Mouse (Mus musculus): ENCODE measurements around the gene Ppa2. TPM values are rescaled to one million over a fixed set of nuclear protein-coding genes. Genes with fewer than 3 reads are reported as not detected.

Gene Ppa2
- polyA plus RNA-seq, 1 experiment, result 200 TPM

DNA sequence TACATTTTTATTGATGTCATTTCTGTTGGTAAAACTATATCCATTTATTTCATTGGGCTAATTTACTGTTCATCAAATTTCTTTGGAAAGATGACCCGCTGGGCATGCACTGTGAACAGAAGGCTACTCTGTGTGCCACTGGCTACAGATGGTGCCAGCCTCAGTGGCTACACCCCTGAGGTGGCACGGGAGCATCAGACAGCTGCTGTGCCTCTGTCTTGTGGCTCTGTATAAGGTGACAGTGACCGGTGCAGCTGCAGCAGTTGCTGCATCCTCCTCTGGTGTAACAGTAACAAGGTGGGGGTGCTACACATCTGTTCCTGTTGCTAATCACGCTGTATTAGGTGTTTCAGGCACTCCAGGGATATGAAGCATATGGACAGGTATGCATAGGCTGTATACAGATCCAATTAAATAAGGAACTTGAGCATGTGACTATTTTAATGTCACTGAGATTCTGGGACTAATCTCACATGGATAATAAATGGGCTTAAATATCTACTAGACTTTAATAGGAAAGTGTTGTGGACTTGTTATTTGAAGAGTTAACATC, 101.3 kb downstream of the Ppa2 start:
- no peaks in the 10 kb centered on the region for H3K36me3 ChIP-seq (ENCODE audit: control insufficient read depth, insufficient read depth, low read length)
- TF ChIP-seq POLR2A (IDR thresholded peaks at IDR 0.05; ENCODE audit: low read depth, low read length) (no peak), CTCF (conservative IDR thresholded peaks at IDR 0.05; ENCODE audit: insufficient read depth, insufficient read length, low read depth, low read length) (no peak)
- H3K4me1 ChIP-seq (ENCODE audit: control insufficient read depth, insufficient read depth, low read length), result no peaks in the 10 kb centered on the region
- 77% methylated on average over 4 of the region's 4 CpGs for WGBS
- no peak overlapping the region for H3K27ac ChIP-seq (ENCODE audit: insufficient read depth, low read depth, low read length)
- DNase-seq, result no peak
- H3K4me3 ChIP-seq (ENCODE audit: insufficient read depth, low read depth, low read length), result no peak overlapping the region
- no peaks in the 10 kb centered on the region for H3K27me3 ChIP-seq (replicated peaks; ENCODE audit: control insufficient read depth, insufficient read depth, low read length)

DNA sequence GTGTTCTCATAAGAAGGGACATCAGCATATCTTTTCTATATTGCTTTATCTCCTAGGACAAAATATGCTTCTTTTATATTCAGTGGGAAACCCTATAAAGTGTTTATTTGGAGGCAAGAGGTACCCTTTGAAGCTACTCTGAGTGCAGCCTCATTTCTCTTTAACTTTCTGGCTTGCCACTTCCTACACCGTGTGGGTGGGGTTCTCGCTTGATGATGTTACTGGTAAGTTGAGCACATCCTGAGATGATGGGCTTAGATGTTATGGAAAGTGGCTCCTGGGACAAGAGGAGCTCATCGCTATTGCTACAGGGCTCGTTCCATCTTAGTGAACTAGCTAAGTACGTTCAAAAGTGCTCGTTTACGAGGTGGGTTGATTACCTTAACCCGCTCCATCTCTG, 101.9 kb downstream of the Ppa2 start:
- no peak for TF ChIP-seq CTCF (conservative IDR thresholded peaks at IDR 0.05; ENCODE audit: insufficient read depth, insufficient read length, low read depth, low read length)
- no peak for TF ChIP-seq POLR2A (IDR thresholded peaks at IDR 0.05; ENCODE audit: low read depth, low read length)

DNA sequence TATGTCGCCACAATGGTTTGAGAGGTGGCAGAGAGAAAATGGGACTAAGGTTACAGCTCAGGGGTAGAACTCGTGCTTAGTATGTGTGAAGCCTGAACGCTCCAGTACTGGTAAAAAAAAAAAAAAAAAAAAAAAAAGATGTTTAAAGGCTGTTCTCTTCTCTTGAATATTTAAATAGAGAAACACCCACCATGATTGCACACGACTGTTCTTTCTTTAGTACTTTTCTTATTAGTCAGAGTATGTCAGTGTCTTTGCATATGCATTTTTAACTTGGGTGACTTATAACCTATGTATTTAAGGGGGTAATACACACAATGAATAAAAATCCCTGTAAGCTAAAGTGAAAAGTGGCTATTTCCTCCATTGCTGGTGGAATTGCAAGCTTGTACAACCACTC, 104.8 kb downstream of the Ppa2 start:
- Histone ChIP-seq H3K27ac (ENCODE audit: insufficient read depth, low read depth, low read length) (no peak overlapping the region), H3K4me3 (ENCODE audit: insufficient read depth, low read depth, low read length) (no peak overlapping the region), H3K27me3 (replicated peaks; ENCODE audit: control insufficient read depth, insufficient read depth, low read length) (no peaks in the 10 kb centered on the region), H3K36me3 (ENCODE audit: control insufficient read depth, insufficient read depth, low read length) (no peaks in the 10 kb centered on the region), H3K4me1 (ENCODE audit: control insufficient read depth, insufficient read depth, low read length) (no peaks in the 10 kb centered on the region)
- TF ChIP-seq CTCF (conservative IDR thresholded peaks at IDR 0.05; ENCODE audit: insufficient read depth, insufficient read length, low read depth, low read length) (no peak), POLR2A (IDR thresholded peaks at IDR 0.05; ENCODE audit: low read depth, low read length) (no peak)
- WGBS, result 80% methylated on average over 4 of the region's 4 CpGs
- DNase-seq, result no peak

More for the DNA sequence above, 101.9 kb downstream of the Ppa2 start:
- Histone ChIP-seq H3K36me3 (ENCODE audit: control insufficient read depth, insufficient read depth, low read length) (no peaks in the 10 kb centered on the region), H3K27me3 (replicated peaks; ENCODE audit: control insufficient read depth, insufficient read depth, low read length) (no peaks in the 10 kb centered on the region), H3K27ac (ENCODE audit: insufficient read depth, low read depth, low read length) (no peak overlapping the region), H3K4me3 (ENCODE audit: insufficient read depth, low read depth, low read length) (no peak overlapping the region), H3K4me1 (ENCODE audit: control insufficient read depth, insufficient read depth, low read length) (no peaks in the 10 kb centered on the region)
- DNase-seq, result no peak
- 72% methylated on average over 8 of the region's 8 CpGs for WGBS

DNA sequence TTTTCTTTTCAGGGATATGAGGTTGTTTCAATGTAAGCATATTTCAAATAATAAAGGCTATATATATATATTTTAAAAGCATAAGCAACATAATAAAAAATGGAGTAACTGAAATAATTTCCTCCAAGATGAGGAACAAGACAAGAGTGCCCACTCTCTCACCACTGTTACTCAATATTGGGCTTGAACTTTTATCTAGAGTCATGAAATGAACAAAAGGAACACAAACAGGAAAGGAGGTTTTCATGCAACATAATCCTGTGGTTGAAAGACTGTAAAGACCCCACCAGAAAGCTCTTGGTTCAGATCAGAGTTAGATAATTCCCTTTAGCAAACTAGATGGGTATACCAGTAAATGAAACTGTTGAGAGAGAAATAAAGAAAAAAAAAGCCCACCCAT, 113.2 kb downstream of the Ppa2 start:
- no peak overlapping the region for H3K27ac ChIP-seq (ENCODE audit: insufficient read depth, low read depth, low read length)
- no peaks in the 10 kb centered on the region for H3K27me3 ChIP-seq (replicated peaks; ENCODE audit: control insufficient read depth, insufficient read depth, low read length)
- TF ChIP-seq POLR2A (IDR thresholded peaks at IDR 0.05; ENCODE audit: low read depth, low read length) (no peak), CTCF (conservative IDR thresholded peaks at IDR 0.05; ENCODE audit: insufficient read depth, insufficient read length, low read depth, low read length) (no peak)
- H3K4me1 ChIP-seq (ENCODE audit: control insufficient read depth, insufficient read depth, low read length), result no peaks in the 10 kb centered on the region
- H3K4me3 ChIP-seq (ENCODE audit: insufficient read depth, low read depth, low read length), result no peak overlapping the region
- no peaks in the 10 kb centered on the region for H3K36me3 ChIP-seq (ENCODE audit: control insufficient read depth, insufficient read depth, low read length)
- no peak for DNase-seq

Other genes with a start within 250 kb of the Ppa2 start
- gene Ints12, start 218.3 kb upstream of the Ppa2 start, polyA plus RNA-seq (2012; rRNA removed), result 6.8 and 8.4 TPM in 2 replicates
- gene Gstcd, start 218.1 kb upstream of the Ppa2 start, polyA plus RNA-seq (2012; rRNA removed), result 2.6 and 2.9 TPM in 2 replicates
- 1.5 and 1.7 TPM in 2 replicates for gene Arhgef38, start 75.2 kb upstream of the Ppa2 start, polyA plus RNA-seq (2012; rRNA removed)
- 15.9 and 22.6 TPM in 2 replicates for gene Tet2, start 235.0 kb downstream of the Ppa2 start, polyA plus RNA-seq (2012; rRNA removed)